Mouse (Mus musculus): ENCODE measurements at regions not wholly inside any gene's neighbourhood (a gene's known extent, or its start where the extent isn't known, plus 50 kb on each side); places are given as distances from the start of the nearest gene placed in this dataset.

GRCm38 (mm10) chr14:71473907-71474306 lies 874.3 kb upstream of the Fam160b2 start:
- Histone ChIP-seq H3K9ac (no peak overlapping the region), H3K4me3 (ENCODE audit: low read depth, low read length) (no peak overlapping the region), H3K27me3 (ENCODE audit: insufficient read depth, low read length) (no peaks in the 10 kb centered on the region), H3K9me3 (ENCODE audit: low read depth, low read length) (no peaks in the 10 kb centered on the region), H3K27ac (ENCODE audit: low read depth) (no peak overlapping the region), H3K36me3 (ENCODE audit: insufficient read depth) (no peaks in the 10 kb centered on the region), H3K4me1 (ENCODE audit: insufficient read depth) (no peaks in the 10 kb centered on the region), H3K4me2 (no peak overlapping the region)
- no peak for TF ChIP-seq CTCF (IDR thresholded peaks at IDR 0.05; ENCODE audit: low read depth)
- ATAC-seq (ENCODE audit: insufficient read depth) (no peak), DNase-seq (no peak)
- WGBS = 75% methylated on average over 6 of the region's 6 CpGs

- Histone ChIP-seq H3K36me3 (ENCODE audit: insufficient read depth) (no peaks in the 10 kb centered on the region), H3K9ac (no peak overlapping the region), H3K4me2 (no peak overlapping the region), H3K27ac (ENCODE audit: low read depth) (no peak overlapping the region), H3K4me1 (ENCODE audit: insufficient read depth) (no peaks in the 10 kb centered on the region), H3K27me3 (ENCODE audit: insufficient read depth, low read length) (no peaks in the 10 kb centered on the region), H3K9me3 (ENCODE audit: low read depth, low read length) (no peaks in the 10 kb centered on the region), H3K4me3 (ENCODE audit: low read depth, low read length) (no peak overlapping the region)
- TF ChIP-seq CTCF (IDR thresholded peaks at IDR 0.05; ENCODE audit: low read depth) = no peak
- ATAC-seq (ENCODE audit: insufficient read depth) (no peak), DNase-seq (no peak)
- WGBS = 53% methylated on average over 2 of the region's 2 CpGs
Measured at GRCm38 (mm10) chr14:71432364-71432763, 832.7 kb upstream of the Fam160b2 start.
